Mouse (Mus musculus) adrenal gland, postnatal 4 days (tissue): ENCODE measurements around the gene Mrpl39. TPM values are rescaled to one million over a fixed set of nuclear protein-coding genes. Genes with fewer than 3 reads are reported as not detected.

ENCODE experiments used
- DNase-seq, 2 experiments: peaks; one replicate each; pipeline ENCODE4 v3.0.0; 2021 to 2022; ENCODE audit warnings: low spot score in 2 of 2, mixed read lengths in 2 of 2
- microRNA-seq: library from miRNA; unstranded; fragments of <30 nt; microRNA quantifications from one replicate; pipeline ENCODE4 v1.2.0, GENCODE M21; 2021
- total RNA-seq, 2 experiments: library from RNA; stranded (reverse); gene quantifications; 2 replicates each; pipeline ENCODE4 v1.2.3; 2021

Mrpl39 gene
- total RNA-seq, 2 experiments from 2014 or later = 44.5 to 47.2 TPM

DNA sequence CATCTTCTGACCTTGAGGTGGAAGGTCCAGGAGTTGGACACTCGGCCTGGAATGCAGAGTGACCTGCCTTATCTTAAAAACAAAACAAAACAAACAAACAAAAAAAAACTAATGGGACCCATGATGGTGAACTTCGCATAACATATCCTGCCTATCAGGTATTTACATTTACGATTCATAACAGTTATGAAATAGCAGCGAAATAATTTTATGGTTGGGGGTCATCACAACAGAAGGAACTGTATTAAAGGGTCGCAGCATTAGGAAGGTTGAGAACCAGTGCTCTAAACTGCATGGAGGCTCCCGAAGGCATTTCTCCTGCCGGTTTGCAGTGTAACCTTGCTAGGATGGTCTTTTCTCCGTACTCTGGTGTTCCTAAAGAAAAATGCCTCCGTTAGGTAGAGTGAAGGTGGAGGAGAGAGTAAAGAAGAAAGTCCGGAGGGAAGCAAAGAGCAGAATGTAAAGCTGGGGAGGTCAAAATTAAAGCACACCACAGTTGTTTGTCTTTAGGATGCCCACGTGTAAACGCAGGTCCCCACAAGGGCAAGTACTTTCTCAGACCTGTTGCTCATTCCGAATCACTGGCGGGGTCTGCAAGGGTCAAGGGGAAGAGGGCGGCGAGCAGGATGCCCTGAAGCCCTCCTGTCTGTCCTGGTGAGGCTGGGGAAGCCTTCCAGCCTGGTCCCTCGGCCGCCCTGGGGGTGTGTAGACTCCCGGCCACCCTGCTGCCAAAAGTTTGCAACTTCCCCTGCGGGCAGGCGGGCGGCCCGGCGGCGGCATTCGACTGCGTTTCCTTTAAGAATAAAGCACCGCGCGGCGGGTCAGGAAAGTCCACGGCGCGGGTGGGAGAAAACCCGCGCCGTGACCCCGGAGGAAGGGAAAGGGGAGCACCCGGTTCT is 33.1 kb downstream of the Mrpl39 start:
- no peak for DNase-seq

DNA sequence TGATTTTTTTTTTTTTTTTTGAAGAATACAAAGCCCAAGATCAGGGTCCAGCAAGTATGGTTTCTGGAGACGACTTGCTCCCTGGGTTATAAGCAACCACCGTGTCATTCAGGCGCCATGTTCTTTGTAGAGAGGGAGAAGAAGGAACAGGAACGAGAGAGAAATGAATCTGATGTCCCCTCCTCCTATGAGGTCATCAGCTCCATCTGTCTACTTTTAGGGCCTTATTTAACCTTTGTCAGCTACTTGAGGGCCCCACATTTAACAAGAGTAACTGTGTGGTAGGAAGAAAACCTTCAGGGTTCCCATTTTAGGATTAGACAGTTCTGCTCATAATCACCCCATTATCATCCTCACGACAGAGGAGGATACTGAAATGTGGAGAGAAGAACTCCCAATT is 34.5 kb downstream of the Mrpl39 start:
- no peak for DNase-seq

DNA sequence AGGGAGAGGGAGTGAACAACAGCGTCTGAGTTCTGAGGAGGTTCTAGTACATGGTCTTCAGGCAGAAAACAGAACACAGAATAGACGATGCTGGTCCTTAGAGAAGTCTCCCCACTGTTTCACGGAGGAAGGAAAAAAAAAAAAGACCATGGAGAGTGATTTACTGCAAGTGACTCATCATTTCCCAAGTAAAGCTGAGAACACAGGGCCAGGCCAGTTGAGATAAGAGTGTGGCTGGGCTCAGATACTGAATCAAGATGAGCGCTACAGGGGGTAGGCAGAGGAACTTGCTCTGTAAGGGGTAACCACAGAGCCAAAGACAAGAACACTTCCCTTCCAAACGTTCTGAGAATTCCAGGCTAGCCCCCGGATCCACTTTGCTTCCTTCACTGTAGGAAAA is 36.8 kb downstream of the Mrpl39 start:
- no peak for DNase-seq

DNA sequence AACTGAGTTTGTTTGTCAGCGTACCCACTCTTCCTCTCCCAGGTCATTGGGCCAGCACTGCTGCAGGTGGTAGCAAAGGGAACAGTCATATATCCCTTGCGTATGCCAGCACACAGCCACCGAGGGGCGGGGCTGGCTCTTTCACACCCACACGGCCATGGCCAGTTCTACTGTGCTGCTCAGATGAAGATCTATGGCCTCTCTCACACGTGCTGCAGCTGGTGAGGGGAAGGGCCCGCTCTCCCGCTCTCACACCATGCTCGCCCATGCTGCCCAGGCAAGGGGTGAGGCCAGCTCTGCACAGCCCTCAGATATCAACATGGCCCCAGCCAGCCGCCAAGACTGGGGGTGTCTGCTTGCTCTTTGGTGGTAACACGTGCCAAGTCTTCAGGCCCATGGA is 39.4 kb downstream of the Mrpl39 start:
- DNase-seq = no peak

DNA sequence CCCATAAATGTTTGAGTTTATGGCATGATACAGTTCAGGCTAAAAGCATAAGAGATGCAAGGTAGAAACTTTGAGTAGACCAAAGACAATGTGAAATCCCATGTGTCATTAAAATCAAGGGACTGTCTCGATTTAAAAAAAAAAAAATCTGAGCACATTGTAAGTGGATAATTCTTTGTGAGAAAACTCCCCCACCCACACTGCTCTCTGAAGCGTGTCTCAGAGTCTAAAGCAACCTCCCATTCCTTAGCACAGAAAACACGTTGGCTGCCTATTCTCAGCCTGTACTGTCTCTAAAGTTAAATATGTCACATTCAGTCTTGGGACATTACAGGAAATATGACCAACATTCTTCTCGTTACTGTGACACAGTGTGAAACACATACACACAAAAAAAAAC is 53.6 kb downstream of the Mrpl39 start:
- no peak for DNase-seq

DNA sequence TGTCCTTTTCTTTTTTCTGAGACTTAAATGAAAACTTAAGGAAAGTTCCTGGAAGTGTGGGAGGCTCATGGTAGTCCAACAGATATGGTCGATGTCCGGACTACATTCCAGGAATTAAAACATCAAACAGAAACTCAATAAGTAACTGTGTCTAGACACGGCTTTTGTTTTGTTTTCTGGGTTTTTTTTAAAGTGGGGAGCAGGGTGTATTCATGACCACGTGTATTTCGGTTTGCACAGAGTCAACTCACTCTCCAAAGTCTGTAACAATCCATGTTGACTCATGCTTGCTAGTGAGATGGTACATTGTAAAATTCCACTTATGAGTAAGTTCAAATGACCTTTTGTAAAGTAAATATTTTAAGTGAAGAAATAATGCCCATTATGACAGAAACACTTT is 54.8 kb downstream of the Mrpl39 start:
- no peak for DNase-seq

DNA sequence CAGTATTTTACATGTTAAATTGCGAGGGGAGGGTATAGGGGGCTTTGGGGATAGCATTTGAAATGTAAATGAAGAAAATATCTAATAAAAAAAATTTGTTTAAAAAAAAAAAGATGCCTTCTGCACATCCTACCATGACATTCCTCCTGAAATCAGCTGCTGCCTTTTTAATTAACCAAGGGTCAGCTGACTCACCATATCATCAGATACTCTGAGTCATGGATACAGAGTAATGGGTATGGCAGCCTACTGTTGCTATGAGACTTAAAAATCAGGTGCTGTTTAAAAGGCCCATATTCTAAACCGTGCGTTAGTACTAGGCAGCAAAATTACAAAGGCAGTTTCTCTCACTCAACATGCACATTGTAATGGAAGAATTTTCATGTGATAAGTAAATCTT is 58.2 kb downstream of the Mrpl39 start:
- no peak for DNase-seq

Small RNA genes lying within 50 kb of the gene (microRNA-seq; reads per million reads assigned to microRNA genes)
- gene Mir155 = 136 reads per million, percentile 50 among the genes with 10 or more reads in this experiment

Other genes with a start within 250 kb of the Mrpl39 start
- gene A730009L09Rik, start 220.6 kb downstream of the Mrpl39 start, total RNA-seq = not detected
- 10 to 100 TPM in 1 of 2 experiments, 1 to 10 TPM in 1; 9.6 to 11.8 TPM for gene Jam2, start 38.4 kb upstream of the Mrpl39 start, total RNA-seq
- 10 to 100 TPM; 57.6 to 59.8 TPM for gene Gabpa, start 99.2 kb upstream of the Mrpl39 start, total RNA-seq
- gene Atp5j, start 99.9 kb upstream of the Mrpl39 start, total RNA-seq = 100 to 1,000 TPM; 459 to 468 TPM